Mouse (Mus musculus): ENCODE measurements around the gene Nol3.
"Not testable (repeated sequence)": the region's sequence is repeated elsewhere in the genome, so short reads cannot be mapped to it uniquely, and the experiment has no call there.

Gene Nol3

DNA sequence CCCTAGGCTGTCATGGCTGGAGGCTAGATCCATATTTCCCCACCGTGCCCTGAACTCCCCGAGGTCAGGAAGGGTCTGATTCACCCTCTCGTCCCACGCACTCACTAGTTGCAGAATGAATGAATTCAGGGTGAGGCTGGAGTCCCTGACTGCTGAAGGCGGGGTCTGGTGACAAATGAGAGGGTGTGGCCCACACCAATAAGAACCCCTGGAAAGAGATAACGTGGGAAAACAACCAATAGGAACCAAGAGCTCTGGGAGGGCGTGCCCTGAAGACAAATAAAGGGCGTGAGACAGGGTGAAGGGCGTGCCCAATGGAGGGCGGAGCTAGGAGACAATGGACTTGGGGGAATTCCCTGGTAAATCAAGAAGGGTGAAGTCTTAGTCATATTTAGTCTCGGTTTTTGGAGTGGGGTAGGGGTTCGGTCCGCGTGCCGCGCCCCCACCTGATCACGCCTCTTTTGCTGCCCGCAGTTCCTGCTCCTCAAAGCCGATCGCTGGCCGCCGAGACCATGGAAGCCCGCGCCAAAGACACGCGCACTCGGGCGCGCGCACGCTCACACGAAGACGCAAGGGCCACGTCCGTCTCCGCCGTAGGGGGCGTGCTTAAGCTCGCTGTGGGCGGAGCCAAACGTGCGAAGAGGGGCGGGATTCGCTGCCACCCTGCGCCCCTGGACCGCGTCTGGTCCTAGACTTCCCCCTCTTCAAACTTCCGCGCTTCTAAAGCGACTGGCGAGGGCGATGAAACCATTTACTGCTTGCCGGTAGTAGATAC is 13.2 kb downstream of the Nol3 start:
- DNase-seq (ENCODE audit: low read depth in 2 of 2, low spot score in 2 of 2) = peak; percentile 87 to 92

DNA sequence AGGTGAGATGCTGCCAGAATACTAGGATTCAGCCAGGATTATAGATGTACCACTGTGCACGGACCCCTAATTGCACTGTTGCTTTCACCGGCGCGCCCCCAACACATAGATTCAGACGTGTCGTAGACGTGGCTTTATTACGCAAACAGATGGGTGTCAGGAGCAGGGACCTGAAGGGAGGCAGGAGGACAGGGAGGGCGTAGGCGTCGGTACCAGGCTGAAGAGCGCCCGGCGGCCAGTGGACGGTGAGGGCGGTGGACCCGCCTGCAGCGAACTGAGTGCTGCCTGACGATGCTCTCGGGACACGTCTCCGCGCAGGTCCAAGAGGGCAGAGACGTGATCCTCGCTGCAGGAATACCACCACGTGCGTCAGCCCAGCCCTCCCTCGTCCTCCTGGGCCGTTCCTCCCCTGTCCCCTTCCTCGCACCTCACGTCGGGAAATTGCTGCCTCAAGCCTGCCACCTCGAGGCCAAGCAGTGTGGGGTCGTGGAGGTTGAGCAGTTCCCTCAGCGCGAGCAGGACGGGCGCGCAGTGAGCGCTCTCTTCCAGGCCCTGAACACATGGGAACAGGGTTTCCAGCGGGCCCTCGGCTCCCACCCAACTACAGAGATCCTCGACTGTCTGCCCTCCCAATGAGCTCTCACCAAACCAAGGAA is 14.0 kb downstream of the Nol3 start, which contains the start of gene 4931428F04Rik:
Gene 4931428F04Rik, minus strand, starts transcription at position 60 of the 656 bp plus-strand sequence.
- no peak for DNase-seq (ENCODE audit: low read depth in 2 of 2, low spot score in 2 of 2)

DNA sequence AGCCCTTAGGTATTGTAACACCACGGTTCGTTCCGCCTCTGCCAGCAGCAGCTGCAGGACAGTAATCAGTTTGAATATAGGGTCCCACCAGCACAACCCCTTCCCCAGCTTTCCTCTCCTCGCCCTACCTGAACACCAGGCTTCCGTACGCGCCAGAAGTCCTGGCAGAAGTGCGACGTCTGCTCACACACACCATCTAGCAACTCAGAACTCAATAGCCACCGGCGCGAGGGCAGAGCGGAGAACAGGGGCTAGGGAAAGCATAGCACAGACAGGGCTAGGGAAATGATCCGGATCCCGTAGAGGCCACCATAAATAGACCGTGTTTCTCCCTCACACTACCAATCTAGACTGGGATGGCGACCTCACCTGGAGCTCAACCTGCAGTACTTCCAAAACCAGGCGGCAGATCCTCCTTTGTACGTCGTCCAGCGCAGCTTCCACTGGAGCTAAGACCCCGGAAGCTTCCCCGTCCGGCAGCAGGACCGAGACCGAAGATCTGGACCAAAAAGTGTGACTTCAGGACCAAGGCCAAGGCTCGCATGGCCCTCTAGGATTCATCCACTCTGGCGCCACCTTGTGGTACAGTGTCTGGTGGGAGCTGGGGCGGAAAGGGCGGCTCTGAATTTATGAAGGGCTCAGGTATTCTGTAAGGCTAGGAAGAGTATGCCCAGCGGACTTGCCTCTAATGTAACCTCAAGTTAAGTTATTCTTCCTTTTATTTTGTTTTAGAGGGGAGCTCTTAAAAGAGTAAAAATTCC is 14.8 kb downstream of the Nol3 start:
- DNase-seq (ENCODE audit: low read depth in 2 of 2, low spot score in 2 of 2) = peak; percentile 84 to 92

DNA sequence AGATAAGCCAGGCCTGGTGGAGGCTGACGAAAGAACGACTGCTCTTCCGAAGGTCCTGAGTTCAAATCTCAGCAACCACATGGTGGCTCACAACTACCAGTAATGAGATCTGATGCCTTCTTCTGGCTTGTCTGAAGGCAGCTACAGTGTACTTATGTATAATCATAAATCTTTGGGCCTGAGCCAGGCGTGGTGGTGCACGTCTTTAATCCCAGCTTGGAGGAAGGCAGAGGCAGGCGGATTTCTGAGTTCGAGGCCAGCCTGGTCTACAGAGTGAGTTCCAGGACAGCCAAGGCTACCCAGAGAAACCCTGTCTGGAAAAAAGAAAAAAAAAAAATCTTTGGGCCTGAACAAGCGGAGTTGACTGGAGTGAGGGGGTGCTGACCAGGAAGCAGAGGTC is 15.4 kb downstream of the Nol3 start:
- not testable (repeated sequence) for DNase-seq (ENCODE audit: low read depth in 2 of 2, low spot score in 2 of 2)

DNA sequence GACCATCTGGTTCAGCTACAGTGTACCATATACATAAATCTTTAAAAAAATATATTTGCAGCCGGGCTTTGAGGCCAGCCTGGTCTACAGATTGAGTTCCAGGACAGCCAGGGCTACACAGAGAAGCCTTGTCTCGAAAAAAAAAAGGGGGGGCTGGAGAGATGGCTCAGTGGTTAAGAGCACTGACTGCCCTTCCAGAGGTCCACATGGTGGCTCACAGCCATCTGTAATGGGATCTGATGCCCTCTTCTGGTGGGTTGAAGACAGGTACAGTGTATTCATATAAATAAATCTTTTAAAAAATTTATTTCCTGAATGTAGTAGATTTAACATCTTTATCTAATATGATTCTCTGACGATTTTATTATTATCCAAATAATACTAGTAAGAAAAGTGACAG is 15.9 kb downstream of the Nol3 start:
- DNase-seq (ENCODE audit: low read depth in 2 of 2, low spot score in 2 of 2) = not testable (repeated sequence)

DNA sequence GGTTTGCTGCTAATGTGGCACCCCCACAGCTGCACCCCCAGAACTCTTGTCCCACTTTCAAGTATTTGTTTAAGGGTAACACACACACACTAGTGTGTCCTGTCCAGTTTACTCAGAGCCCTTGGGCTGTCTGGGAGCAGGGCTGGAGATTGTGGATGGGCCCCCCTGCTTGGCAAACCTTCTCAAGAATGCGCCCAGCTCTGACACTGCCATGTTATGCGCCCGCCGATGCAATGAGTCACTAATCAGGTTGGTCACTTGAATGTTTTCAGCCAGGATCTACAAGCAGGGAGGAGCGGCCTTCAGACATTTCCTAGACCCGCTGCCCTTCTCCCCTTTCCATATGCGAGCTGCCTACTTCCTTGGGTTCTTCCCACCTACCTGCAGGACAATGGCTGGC is 16.5 kb downstream of the Nol3 start:
- DNase-seq (ENCODE audit: low read depth in 2 of 2, low spot score in 2 of 2) = no peak

DNA sequence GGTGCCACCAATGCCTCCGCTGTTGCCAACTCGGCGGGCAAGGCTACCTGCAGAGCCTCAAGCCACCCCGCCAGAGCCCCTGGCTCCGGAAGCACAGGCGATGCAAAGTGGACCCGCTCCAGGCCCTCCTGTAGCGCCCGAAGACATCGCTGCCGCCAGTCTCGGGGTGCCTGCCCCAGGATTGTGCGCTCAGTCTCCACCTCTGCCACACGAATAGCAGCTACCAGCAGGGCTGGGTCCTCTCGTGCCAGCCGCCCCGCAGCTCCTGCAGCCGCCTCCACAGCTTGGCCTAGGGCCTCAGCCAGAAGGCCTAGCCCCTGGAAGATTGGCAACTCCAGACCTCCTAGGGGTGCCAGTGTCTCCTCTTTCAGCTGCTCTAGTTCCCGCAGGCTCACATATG is 17.5 kb downstream of the Nol3 start:
- no peak for DNase-seq (ENCODE audit: low read depth in 2 of 2, low spot score in 2 of 2)

DNA sequence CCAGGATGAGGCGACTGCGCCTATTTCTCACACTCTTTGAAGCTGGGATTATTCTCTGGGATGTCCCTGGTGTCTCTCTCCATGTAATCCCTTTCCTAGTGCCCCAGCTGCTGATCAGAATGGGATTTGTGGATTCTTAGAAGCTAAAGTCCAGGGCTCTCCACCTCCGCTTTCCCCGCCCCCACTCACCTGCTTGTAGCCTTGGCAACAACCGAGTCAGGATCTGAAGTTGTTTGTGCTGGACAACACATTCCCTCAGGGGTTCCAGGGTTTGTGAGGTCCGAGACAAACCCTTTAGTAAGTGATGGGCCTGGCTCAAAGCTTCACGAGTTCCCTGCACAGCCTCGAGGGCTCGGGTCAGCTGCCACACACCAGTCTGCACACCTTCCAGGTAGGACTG is 18.8 kb downstream of the Nol3 start:
- no peak for DNase-seq (ENCODE audit: low read depth in 2 of 2, low spot score in 2 of 2)

DNA sequence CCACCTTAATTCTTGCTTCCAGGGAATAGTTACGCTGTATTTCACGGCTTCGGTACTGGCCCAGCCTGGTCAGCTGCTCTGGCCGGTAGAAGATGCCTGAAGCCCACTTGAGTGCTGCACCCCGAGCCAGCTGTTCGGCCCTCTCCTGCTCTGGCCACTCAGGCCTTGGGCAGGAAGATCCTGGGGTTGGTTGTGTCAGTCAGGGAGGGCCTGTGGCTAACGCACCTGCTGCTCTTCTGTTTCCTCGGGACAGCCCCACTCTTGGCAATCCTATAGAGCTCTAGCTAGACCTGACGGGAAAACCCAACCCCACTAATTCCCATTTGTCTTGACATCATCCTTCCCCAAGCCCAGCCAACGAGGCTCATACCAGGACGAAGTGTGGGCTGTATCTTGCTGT is 19.3 kb downstream of the Nol3 start:
- no peak for DNase-seq (ENCODE audit: low read depth in 2 of 2, low spot score in 2 of 2)

DNA sequence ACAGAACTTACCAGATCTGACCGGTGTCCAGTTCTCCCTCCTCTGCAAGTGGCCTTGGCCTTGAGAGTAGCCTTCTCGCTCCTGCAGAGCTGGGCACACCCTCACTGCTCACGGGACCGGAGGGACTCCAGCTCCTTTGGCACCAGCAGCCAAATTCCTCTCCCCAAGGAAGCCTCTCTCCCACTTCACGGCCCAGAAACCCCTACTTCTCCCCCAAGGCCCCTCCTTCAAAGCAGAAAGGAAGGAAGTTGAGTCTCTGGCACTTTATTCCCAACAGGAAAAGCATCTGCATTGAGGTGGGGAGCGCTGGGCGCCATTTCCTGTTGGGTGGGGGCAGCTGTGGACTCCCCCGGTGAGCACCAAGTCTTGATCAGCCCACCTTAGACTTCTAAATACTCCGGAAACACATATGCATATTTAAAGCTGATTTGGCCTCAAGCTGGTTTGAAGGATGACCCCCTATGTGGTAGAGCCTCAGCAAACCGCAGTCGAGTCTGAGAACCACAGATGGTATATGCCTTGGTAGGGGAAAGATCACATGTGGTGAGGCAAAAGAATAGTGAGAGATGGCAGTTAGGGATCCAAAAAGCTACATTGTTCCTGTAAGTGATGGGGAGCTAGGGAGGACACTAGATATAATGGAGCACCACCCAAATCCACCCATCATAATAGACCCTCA is 20.1 kb downstream of the Nol3 start, which contains the start of gene Exoc3l:
Gene Exoc3l, minus strand, starts transcription at position 207 of the 679 bp plus-strand sequence.
- DNase-seq (ENCODE audit: low read depth in 2 of 2, low spot score in 2 of 2) = no peak

DNA sequence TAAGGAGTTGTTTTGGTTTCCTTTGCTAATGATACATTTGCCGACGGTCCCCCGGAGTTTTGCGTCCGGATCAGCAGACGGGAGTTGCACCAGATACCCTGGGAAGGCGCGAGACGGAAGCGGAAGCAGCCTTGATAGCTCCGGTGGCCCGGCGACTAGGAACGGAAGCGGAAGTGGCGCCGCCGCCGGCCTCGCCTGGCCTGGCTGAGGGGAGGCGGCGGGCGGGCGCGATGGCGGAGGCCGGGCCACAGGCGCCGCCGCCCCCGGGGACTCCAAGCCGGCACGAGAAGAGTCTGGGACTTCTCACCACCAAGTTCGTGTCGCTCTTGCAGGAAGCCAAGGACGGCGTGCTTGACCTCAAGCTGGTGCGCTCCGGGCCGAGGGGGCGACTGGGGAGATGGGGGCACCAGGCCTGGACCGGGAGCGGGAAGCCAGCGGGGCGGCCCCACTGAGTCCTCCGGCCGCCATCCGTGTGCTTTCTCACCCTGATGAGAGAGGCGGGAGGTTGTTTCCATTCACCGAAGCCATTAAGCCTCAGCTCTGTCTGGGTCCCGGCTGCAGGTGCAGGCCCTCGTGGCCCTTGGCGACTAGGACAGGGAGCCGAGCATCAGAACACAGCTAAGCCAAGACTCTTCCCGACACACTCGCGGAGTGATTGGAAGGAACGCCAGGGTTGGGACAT is 21.7 kb downstream of the Nol3 start, which contains the start of gene E2f4:
Gene E2f4, plus strand, starts transcription at position 153 of the 682 bp plus-strand sequence.
- peak; percentile 76 to 82 for DNase-seq (ENCODE audit: low read depth in 2 of 2, low spot score in 2 of 2)

DNA sequence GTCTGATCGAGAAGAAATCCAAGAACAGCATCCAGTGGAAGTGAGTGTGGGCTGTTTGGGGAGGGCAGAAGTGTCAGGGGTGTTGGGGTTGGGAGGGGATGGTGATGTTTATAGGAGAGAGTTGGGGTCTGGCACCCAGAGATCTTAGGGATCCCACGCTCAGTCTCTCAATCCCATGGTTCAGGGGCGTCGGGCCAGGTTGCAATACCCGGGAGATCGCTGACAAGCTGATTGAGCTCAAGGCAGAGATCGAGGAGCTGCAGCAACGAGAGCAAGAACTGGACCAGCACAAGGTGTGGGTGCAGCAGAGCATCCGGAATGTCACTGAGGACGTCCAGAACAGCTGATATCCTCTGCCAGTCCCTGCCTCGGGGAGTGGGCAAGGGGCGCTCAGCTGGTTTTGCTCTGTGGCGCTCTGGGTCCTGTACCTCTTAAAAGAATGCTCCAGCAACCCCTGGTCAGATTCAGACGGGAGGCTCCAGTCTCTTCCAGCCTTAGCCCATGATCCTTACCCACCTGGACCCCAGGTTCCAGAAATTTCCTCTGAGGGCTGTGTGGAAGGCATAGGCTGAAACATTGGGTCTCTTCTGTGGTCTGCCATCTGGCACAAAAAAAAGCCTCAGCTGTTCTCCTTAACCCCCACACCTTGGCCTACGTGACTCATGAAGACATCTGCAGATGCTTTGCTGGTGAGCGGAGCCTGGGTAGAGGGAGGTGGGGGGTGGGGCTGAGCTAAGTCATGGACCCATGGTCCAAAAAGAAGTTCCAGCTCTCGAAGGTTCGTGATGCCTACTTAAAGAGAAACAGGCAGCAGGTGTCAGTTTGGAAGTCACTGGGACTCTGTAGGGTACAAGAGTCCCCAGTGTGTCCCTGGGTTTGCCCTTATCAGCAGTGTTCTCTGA is 22.7 kb downstream of the Nol3 start:
- DNase-seq (ENCODE audit: low read depth in 2 of 2, low spot score in 2 of 2) = no peak

DNA sequence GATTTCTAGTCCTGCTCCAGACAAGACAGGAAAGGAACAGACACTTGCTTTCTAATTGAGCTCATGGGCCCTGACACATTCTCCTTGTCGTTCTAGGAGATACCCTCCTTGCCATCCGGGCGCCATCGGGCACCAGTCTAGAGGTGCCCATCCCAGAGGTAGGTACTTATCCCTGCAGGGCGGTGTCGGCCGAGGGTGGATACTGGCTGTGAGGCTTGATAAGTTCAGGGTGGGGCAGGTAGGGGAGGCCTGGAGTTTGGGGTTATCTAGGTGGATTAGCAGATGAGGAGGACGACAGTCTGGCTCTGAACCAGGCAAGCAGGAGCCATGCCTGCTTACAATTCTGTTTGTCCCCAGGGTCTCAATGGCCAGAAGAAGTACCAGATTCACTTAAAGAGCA is 24.0 kb downstream of the Nol3 start:
- no peak for DNase-seq (ENCODE audit: low read depth in 2 of 2, low spot score in 2 of 2)

DNA sequence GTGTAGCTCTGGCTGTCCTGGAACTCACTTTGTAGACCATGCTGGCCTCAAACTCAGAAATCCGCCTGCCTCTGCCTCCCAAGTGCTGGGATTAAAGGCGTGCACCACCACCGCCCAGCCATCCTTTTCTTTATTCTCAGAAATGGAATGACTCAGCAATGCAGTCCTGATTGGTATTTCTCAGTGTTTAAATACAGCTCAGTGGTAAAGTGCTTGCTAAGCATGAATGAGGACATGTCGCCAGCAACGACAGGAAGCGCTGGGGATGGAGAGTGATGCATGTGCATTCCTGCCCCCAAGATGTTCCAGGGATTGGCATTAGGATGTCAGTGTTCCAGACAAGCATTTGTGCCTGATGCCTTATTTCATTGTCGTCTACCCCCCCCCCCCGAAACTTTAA is 27.5 kb downstream of the Nol3 start:
- no peak for DNase-seq (ENCODE audit: low read depth in 2 of 2, low spot score in 2 of 2)

DNA sequence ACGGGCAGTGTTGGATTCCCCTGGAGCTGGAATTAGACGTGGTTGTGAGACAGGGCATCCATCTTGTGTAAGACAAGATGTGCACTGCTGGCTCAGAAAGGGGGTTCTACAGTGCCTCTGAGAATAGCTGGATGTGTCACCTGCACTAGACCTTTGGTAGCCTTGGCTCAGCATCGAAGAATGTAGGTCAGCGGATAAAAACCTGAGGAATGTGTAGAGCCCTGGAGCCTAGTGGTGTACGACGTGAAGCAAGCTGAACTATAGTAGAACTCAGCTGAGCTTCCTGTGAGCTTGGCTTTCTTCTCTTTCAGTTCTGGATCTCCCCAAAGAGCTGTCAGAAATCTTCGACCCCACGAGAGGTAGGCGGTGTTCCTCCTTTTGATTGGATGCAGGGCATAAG is 27.9 kb downstream of the Nol3 start:
- DNase-seq (ENCODE audit: low read depth in 2 of 2, low spot score in 2 of 2) = no peak

DNA sequence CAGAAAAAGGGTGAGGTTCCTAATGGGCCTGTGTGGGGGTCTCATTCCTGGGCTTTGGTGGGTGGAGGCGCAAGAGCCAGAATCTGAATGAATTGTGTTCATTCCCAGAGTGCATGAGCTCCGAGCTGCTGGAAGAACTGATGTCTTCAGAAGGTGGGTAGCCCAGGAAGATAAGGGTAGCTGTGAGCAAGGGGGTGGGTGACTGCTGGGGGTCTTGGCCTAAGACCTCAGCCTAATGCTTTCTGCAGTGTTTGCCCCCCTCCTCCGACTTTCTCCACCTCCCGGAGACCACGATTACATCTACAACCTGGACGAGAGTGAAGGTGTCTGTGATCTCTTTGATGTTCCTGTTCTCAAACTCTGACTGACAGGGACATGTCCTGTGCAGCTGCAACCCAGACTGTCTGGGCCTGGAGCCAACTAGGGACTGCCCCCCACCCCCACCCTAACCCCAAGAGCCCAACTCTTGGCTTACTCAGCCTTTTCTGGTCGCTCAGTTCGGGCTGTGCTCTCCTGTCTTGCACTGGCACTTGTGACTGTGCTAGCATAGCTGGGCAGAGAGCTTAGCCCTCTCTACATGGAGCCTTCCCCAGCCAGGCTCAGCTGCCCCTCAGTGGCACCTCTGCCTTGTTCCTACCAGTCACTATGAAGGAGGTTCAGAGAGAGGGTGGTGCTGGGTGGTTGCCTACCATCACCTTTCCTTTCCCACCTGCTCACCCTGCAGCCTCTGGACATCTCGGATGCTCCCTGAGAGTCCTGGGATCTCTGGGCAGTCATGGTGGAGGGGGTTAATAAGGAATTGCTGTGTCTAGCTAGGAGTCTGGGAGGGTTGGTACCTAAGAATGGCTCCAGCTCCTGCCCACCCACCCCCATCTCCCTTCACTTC is 28.6 kb downstream of the Nol3 start:
- DNase-seq (ENCODE audit: low read depth in 2 of 2, low spot score in 2 of 2) = no peak

DNA sequence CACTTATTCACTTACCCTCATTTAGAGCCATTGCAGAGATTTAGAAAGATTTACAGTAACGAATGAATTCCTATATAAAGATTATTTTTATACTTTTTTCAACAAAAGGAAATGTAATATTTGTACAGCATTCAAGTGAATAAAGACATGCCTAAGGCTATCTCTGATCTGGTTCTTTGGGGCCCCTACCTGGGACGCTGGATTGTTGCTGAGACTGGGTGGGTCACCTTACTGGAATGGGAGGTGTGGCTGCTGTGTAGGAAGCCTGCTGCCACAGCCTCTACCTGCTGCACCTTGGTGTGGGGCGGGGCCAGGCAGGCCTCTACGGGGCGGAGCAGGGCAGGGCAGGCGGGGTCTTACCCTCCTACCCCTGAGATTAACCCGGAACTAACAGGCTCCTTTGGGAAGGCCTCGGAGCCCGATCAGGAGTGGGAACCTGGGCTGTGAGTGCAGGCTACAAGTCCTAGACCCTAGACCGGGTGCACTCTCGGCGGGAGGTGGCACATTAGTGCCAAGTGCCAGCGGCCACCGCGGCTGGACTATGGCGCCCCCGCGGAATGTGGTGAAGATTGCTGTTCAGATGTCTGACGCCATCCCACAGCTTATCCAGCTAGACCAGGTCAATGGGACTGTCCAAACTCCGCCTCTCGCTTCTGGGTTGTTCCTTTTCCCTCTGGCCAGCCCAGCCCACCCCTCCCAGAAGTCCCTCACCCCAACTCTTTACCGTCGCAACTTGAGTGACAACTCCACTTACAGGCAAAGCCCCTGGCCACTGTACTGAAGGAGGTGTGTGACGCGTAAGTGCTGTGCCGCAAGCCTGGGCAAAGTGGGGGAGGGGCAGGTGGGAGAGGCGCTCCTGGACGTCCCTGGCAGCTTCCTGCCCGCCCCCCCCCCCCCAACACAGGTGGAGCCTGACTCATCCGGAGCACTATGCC is 29.5 kb downstream of the Nol3 start, which contains the start of gene Elmo3:
Gene Elmo3, plus strand, starts transcription at position 391 of the 935 bp plus-strand sequence.
- no peak for DNase-seq (ENCODE audit: low read depth in 2 of 2, low spot score in 2 of 2)
